Mouse (Mus musculus) frontal cortex, postnatal 25 days (tissue): Measurements from ENCODE around the gene Cep57.

Experiments
- DNase-seq, 2 experiments: peaks; one replicate each; pipeline ENCODE4 v3.0.0; 2022; ENCODE audit warnings: low spot score in 2 of 2

Gene Cep57

DNA sequence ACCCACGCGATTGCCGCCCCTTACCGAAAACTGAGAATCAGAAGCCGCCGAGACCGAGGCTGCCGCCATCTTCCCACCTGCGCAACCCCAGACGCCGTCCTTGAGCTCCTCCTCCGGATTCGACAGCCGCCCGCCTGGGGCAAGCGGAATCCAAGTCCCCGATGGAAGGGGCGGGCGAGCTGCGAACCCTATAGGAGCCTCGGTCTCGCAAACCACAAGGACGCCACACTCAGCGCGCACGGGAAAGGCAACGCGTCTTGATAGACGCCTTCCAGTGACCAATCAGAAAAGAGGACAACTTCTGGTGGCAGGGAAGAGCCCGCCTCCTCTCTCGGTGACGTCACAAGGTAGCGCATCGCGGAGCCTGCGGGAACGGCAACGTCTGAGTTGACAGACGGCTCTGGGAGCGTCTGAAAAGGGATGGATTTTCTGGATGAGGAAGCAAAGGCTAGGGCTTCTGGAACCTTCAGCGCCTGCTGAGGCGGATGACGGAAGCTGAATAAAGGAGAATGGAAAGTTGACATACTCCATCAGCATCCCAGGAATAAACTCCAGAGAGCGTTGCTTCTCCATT is at the start of gene Cep57:
Gene Cep57 (minus strand): TSS at position 276 of the 574 bp plus-strand sequence.
- peak; percentile 92 to 96 for DNase-seq

DNA sequence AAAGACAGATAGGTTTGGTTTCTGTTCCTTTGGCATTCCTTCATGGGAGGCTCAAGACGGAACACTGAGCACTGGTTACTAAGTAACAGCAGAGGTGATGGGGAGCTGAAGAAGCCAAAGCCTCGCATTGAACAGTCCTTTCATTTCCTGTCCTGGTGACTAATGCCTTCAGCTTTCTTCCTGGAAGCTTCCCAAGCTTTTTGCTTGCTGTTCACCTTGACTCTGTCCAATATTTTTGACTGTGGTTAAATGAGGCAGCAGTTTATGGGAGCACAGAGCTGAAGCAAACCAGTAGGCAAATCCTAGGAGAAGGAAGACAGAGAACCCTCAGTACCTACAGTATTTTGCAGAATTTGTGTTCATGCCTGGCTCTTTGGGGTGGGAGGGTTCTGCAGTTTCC is 48.4 kb upstream of the Cep57 start:
- DNase-seq, result no peak

DNA sequence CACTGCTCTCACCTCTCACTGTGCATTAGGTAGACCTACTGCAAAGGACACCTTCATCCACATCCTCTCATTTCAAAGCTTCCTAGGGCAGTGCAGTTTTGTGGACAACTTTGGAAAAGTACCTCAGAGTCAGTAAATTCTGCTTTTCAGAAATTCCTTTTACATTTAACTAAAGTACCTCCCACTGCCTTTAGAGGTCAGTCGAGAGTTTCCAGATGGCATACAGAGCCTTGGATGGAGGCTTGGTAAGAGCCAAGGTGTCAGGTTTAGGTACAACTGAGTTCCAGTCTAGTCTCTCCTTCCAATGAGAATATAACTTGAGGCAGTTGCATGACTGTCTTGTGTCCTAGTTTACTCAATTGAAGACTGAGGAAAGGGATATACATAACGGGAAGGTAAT is 47.5 kb upstream of the Cep57 start:
- no peak for DNase-seq

DNA sequence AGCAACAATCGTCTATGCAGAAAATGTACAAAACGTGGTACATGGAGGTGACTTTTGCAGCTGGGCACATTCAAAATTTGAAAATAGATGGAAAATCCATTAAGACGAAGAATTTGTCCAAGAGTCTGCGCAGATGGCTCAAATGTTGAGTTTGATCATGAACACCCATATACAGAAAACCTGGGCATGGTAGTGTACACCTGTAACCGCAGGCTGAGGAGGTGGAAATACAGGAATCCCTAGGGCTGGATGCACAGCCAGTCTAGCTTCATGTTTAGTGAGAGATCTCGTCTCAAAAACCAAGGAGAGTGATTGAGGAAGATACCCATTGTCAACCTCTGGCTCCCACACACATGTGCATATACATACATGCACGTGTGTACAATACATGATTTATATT is 44.7 kb upstream of the Cep57 start:
- no peak for DNase-seq

DNA sequence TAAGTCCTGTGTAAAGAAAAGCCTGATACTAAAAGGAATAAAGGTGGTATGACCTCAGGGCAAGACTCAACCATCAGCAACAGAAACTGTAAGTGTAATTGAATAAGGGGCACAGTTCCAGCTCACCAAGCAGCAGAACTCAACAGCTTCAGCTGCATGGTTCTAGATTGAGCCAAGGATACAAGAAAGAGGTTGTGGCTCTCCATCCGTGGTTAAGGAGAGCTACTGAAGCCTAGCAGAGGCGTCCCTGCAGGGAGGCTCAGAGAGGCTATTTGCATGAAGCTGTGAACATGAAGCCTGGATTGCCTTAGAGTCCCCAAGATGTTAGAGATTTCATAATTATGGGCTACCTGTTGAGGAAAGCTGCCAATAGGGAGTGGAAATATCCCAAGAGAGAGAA is 40.7 kb upstream of the Cep57 start:
- no peak for DNase-seq

DNA sequence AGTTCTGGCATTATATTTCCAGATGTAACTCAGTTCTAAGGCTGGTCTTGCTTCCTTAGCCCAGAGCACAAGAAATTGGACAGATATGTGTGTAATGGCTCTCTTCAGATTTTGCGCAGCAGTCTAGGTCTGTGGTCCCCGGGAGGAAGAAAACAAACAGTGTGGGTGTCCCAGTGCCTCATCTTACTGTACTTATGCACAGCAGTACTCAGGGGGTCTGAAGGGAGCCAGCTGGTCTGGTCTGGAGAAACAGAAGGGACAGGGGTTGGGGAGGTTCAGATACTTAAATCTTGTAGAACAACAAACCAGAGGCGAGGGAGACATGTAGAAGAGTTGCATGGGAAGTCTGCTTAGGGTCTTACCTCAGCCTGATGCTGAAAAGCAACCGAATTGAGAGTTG is 29.9 kb upstream of the Cep57 start:
- no peak for DNase-seq

DNA sequence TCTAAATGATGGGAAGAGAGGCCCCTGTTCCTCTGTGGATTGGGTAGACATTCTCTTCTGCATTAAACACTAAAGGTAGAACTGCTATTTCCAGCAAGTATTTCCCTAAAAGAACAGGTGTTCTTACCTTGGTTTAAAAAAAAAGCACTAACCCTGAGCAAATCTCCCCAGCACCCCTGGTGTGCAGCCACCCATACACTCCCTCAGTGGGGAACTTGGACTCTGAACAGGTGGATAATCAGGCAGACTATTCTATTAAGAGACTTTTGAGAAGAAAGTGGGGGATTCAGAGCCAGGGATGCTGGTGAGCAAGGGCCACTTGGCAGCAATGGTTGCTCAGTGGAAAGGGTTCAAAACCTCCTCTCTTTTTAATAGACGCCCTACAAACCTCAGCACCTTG is 29.3 kb upstream of the Cep57 start:
- no peak for DNase-seq

DNA sequence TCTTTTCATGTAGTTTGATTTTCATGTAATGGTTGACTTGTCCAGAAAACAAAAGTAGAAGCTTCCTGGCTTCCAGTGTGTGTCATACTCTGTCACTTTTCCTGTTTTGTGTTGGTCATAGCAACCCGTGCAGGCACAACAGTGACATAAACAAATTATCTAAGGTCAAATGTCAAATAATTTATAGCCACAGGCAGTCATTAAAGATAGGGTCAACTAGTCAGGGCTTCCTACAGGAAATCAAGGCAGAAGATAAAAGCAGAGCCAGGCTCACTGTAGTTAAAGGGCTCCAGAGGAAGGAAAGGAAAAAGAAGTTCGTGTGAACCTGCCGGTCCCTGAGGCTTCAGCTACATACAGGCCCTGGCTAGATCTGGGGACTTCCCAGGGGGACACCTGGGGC is 27.0 kb upstream of the Cep57 start:
- DNase-seq, result no peak

DNA sequence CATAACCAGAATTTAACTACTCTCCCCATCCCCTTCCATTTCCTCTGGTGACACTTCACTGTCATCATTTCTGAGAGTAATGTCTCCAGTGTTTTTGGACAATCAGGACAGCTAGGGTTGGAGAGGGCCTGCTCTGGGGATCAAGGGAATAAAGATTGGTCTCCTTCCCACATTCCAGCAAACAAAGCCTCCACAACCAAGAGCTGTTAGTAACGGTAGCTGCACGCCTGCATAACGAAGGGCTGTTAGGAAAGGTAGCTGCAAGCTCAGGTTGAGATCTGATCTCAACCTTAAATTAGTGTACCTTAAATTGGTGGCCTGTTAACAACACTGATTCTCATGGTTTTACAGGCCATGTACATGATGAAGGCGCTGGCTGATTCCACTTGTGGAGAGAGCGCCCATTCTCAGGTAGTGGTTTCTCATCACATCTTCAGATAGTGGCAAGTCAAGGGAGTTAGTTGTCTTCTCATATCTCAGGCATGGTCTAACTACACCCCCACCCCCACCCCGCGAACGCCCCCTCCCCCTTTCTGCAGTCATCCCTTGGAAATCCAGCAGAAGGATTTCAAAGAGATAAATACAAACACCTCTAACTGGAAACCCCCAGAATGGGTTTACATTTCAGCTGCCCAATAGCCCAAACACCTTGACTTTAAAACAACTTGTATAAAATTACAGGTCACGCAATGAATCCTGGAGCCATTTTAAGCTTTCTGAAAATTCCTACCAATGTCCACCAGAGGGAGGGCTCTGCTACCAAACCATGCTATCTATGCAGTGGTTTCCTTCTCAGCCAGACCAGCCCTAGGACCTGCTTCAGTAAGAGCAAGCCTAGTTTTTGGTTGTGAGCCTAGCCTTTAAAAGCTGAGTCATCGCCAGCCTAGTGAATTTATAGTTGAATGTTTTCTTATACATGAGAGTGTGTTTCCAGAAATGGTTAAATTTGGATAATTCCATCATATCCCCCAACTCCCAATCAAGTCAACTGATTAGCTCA is 21.9 kb upstream of the Cep57 start:
- DNase-seq, result peak in 1 of 2 experiments; percentile 18

DNA sequence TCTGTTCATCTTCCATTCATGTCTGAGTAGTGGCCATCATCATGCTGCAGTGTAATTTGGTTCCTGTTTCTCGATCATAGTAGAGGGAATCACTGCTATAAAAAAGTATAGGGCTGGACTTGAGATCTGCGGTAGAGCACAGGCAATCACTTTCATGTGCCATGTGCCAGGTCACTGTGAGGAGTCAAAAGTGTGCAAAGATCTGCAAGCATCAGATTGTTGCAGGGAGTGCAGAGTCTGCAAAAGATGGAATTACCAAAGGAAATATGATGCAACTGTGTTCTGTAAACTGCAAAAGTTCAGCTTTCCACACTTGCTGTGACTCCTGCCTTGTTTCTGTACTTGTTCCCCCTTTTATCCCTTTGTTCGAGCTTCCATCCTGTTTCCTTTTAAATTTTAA is 20.7 kb upstream of the Cep57 start:
- DNase-seq, result no peak

DNA sequence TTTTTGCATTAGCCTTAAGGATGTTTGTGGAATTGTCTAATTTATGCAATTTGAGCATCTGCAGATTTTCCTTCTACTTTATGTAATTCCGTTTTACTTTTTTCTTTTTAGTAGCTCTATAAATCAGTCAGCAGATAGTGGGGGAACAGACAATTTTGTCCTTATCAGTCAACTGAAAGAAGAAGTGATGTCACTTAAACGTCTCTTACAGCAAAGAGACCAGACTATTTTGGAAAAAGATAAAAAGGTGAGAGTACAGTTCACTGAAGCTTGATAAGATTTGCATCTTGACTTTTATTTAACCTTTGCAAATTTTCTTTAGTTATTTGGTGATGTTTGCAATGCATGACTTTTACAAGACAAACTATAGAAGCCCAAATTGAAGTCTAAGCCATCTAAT is 9.8 kb upstream of the Cep57 start:
- no peak for DNase-seq

DNA sequence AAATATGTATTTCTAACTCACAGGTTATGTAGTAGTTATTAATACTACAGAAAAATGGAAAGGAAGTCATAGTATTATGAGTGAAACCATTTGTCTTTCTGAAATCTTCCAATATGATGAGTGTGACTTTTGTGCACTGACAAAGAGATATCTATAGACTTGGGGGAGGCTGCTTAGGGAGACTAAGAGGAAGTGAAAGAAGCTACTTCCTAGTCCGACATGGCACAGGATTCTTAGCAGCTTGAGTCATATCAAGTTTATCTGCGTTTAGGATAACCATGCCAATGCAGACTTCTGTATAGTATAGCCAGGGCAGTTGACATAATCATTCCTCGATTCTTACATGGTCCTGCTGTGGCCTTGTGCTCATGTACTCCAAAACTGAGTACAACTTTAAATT is 8.3 kb upstream of the Cep57 start:
- no peak for DNase-seq

DNA sequence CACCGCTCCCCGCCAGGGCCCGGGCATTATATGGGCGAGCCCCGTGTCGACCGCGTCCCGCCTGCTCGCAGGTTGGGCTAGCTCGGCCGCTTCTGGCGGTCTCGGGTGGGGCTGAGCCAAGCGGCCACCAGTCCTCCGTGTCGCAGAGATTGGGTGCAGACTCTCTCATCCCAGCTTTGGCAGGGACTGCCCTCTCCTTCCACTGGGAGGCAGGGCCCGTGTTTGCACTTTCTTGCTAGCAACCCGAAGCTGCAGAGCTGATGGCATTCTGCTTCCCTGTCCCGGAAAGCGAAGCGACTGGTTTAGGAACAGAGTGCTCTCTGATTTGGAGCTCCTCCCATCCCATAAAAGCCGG is 1.2 kb upstream of the Cep57 start:
- DNase-seq, result no peak

DNA sequence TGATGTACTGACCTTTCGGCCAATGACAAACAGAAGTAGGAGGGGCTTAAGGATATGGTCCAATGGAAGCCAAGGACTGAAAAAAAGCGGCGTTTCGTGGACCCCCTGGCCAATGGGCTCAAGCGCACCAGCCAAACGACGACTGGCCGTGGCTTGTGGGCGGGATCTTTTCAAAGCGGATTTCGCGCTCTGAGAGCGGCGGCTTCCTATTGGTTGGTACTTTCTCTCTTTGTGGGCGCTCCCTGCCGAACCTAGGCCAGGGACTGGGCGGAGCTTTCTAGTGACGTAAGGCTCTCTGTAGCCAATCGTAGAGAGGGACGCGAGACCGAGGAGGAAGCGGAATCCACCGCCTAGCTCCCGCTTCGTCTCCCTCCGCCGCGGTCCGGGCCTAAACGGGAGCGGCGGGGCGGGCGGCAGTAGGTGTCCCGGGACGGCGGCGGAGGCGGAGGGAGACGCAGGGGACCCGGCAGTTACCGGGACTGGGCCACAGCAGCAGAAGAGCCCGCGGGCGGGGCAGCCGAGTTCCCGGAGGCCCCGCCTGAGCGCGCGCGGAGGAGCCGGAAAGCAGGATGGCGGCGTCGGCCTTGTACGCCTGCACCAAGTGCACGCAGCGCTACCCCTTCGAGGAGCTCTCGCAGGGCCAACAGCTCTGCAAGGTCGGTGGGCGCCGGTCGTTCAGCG is 639 bp upstream of the Cep57 start, which contains the start of gene Fam76b:
Gene Fam76b (plus strand): TSS at position 311 of the 681 bp plus-strand sequence.
- peak; percentile 98 to 99 for DNase-seq

DNA sequence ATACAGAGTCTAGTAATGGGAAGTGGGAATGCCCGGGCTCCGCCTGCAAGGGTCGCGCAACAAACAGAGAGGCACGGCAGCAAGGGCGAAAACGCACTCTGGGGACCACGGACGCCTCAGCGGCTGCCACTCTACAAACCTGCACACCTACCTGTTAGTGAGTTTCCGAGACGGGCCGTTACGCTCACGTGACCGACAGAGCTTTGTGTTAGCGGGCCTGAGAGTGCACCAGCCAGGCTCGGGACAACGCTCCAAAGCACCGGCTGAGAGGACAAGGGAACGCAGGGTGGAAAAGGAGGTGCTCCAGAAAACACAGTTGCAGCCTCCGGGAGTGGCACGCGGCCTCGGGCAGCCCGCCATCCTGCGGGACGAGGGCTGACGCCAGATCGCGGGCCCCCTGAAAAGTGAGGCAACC is 509 bp downstream of the Cep57 start:
- DNase-seq, result peak in 1 of 2 experiments; percentile 49

DNA sequence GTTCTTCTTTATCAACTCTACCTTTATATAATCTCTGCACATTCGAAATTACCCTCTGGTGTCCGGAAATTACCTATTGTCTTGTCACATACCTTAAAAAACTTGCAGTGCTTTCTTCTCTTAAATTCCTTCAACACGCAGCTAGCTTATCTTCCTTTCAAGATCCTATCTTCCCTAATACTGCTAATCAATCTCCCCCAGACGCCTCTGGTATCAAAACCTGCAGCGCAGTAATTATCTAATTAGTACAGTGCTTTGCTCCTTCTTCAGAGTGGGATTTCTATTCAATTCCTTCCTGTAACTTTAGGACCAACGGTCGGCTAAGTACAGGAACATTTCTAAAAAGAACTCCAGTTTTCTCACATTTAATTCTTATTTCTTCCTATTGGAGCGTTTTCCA is 1.0 kb downstream of the Cep57 start:
- no peak for DNase-seq

DNA sequence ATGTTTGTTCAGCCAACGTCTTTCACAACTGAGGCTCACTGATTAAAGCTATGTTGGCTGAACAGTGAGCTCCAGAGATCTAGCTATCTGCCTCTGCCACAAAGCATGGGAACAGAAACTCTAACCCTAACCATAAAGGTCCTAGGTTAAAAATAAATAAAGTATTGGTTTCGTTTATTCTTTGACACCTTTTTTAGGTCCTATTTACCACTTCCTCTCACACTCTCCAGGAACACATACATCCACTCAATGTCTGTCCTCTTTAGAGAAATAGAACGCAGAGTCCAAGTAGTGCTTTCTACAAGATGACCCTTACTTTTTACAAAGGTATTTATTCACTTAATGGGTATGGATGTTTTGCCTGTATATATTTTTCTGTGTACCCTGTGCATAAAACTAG is 6.1 kb downstream of the Cep57 start:
- DNase-seq, result no peak

DNA sequence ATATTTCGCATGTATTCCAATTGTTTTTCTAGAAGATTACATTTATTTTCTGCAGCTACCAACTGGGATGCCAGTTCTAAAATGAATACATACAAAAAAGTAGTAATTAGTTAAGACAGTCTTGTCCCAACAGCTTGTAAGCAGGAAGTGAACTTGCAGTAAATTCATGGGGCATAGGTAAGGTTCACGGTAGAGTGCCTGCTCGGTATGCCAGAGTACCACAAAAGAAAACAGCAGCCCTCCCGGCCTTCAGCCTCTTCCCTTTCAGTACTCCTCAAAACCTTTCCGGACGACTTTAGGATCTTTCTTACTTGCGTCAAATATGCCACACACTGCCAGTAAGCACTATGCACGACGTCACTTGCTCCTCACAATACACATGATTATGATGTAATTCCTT is 8.5 kb downstream of the Cep57 start:
- no peak for DNase-seq

DNA sequence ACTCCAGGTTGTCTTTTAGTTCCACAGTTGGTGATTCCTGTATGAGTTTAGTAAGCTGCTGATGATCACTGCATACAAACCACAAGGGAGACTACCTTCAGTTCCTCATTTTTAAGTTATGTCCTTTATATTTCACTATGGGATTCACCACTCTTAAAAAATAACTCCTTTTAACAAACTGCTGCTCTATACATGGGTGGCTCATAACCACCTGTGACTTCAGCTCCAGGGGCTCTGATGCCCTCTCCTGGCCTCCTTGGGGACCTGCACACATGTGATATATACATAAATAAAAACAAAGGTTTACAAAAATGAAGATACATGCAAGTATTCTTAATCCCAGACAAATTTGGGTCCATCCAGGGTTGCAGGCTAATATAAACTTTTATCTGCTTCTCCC is 17.0 kb downstream of the Cep57 start:
- DNase-seq, result no peak

DNA sequence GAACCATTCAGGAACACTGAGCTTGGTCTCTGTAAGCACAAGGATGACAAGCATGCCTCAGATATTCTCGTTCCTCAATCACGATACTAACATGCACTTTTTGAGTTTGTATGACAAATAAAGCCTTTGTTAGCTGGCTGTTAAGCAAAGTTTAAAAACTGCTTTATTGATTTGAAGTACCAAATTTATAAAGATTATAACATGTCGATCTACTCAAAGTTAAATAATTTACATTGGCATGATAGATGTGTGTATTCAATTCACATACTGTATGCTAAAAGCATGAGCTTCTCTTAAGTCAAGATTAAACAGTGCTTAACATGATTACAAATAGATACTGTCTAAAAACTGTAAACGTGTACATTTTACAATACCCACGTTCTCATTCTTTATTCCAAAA is 19.2 kb downstream of the Cep57 start:
- DNase-seq, result no peak

DNA sequence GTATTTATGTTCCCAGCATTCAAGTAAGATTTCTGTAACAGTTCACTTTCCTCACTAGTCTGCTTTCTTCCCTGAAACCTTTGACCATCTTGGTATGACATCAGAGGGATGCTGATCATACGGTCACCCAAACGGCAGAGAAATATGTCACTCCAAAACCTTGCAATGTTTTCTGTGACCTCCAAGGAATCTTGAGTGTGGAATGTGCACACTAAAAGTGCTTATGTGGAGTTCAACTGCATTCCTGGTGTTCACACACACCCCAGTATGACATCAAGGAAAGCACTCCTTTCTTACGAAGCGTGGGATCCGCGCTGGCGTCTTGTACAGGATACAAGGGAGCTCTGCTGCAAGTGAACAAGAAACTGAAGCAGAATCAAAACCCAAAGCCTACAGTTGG is 20.1 kb downstream of the Cep57 start:
- no peak for DNase-seq

DNA sequence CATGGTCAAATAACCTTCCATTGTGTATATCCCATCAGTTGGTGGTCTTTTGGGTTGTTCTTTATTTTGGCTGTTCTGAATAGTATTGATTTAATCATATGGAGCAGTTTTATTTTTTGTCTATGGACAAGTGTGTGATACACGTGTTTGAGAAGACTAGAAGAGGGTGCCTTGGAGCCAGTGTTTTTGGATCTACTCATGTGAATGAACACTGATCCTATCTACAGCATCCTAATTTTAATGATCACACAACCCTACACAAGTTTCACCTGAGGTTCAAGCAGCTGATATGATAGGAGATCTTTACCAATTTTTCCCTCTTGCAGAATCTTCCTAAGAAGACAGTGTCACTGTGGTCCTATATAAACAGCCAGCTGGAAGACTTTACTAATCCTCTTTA is 22.4 kb downstream of the Cep57 start:
- DNase-seq, result no peak

DNA sequence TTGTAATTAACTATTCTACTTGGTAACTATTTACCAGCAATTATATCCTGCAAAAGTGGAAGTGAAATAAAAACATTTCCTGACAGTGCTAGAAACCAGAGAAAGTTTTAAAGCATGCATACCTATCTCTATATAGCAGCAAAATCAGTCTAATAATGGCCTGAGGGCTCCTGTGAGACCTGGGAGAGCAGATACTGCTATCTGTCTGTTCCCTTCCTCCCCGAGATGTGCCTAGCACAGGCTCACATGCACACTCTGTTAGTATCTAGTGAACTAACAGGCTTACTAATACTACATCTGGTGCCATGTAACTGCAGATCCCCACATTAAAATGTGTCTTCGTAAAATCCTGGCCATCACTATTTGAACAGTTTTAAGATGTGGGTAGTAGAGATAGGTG is 32.2 kb downstream of the Cep57 start:
- DNase-seq, result no peak
